Comparison of ENCODE assay signal across 8 mouse cellular contexts in the genomic region with DNA sequence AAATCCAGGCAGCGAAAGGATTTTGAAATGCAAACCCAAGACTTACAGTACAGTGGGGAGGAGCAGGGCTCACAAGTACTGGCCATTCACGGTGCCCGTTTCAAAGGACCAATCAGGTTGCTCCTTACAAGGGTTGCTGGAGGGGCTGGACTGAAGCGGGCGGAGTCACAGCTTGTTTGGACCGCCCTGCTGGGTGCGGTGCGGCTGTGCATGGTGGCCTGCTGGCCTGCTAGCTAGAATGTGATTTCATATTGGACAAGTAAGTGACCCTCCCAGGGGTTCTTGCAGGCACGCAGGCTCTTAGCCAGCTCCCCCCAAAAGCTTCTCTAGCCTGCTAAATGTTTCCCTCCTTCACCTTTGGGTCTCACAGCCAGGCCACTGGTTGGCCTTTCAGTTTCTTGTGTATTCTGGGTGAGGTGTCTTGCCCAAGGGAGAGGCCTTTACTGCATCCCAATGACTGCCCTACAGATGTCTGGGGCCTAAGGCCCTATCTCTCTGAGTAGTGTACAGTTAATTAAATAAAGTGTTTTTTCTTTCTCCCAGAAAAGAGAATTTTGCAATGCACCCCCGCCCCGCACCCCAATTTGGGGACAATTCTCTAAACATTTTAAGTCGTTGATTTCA. TPM values are rescaled to one million over a fixed set of nuclear protein-coding genes. Genes with fewer than 3 reads are reported as not detected.
DNase-seq lines count a peak whose midpoint lies in the region; ATAC-seq and TF ChIP-seq lines count a peak whose summit lies in the region.

A gene (plus strand): TSS at position 175 of the 624 bp plus-strand sequence.

- H3K27ac ChIP-seq in embryonic fibroblast, embryonic 13.5 days (ENCODE audit: insufficient read depth, low read length), result peak within 1 kb of the TSS; percentile 54
- peak within 1 kb of the TSS; percentile 66 for H3K27ac ChIP-seq in limb, embryonic 12.5 days
- peak within 1 kb of the TSS; percentile 76 for H3K27ac ChIP-seq in midbrain, embryonic 14.5 days (replicated peaks; ENCODE audit: low read depth, low read length)

- no peaks in the 10 kb centered on the region for H3K27me3 ChIP-seq in limb, embryonic 12.5 days
- no peaks in the 10 kb centered on the region for H3K27me3 ChIP-seq in midbrain, embryonic 14.5 days (ENCODE audit: control insufficient read depth, insufficient read depth, low read length)

- ATAC-seq in limb, embryonic 12.5 days (ENCODE audit: insufficient number of reproducible peaks, insufficient read depth, low FRiP score, low TSS enrichment, low read depth), result peak; percentile 99
- peak; percentile 100 for ATAC-seq in midbrain, embryonic 14.5 days (ENCODE audit: low FRiP score, low TSS enrichment)

- H3K9me3 ChIP-seq in limb, embryonic 12.5 days, result no peaks in the 10 kb centered on the region
- no peaks in the 10 kb centered on the region for H3K9me3 ChIP-seq in midbrain, embryonic 14.5 days (ENCODE audit: control insufficient read depth, low read length)

- DNase-seq in 3T3-L1 (ENCODE audit: low read depth, low spot score), result peak; percentile 98
- DNase-seq in brain, adult 2 months (ENCODE audit: low read depth, low spot score), result peak; percentile 99
- DNase-seq in heart, adult 8-10 months (ENCODE audit: low spot score), result peak; percentile 100
- peak; percentile 97 to 99 for DNase-seq in kidney, adult 8-10 months
- peak; percentile 96 for DNase-seq in midbrain, embryonic 14.5 days
- DNase-seq in spleen, adult 12 weeks (ENCODE audit: low spot score), result peak; percentile 79

- peaks cover 3% of the 10 kb centered on the region for H3K4me1 ChIP-seq in embryonic fibroblast, embryonic 13.5 days (ENCODE audit: control insufficient read depth, insufficient read depth, low read length)
- peaks cover 16% of the 10 kb centered on the region; the same call in 1 of the 2 replicates for H3K4me1 ChIP-seq in limb, embryonic 12.5 days (replicated peaks)
- 0 out of 2 replicates have a peak, but pooled peaks cover 3% of the 10 kb centered on the region for H3K4me1 ChIP-seq in midbrain, embryonic 14.5 days (ENCODE audit: control insufficient read depth, insufficient read depth, low read length)

- peak within 1 kb of the TSS; percentile 56 for H3K4me2 ChIP-seq in limb, embryonic 12.5 days
- H3K4me2 ChIP-seq in midbrain, embryonic 14.5 days (ENCODE audit: low read length), result peak within 1 kb of the TSS; percentile 63

- 24% methylated on average over 12 of the region's 12 CpGs for WGBS in limb, embryonic 12.5 days
- WGBS in midbrain, embryonic 14.5 days, result 27% methylated on average over 12 of the region's 12 CpGs

- peak within 1 kb of the TSS; percentile 60 for H3K9ac ChIP-seq in limb, embryonic 12.5 days (replicated peaks)
- H3K9ac ChIP-seq in midbrain, embryonic 14.5 days (replicated peaks; ENCODE audit: low read length), result peak within 1 kb of the TSS; percentile 53; the same call in 1 of the 2 replicates

- H3K36me3 ChIP-seq in limb, embryonic 12.5 days, result no peaks in the 10 kb centered on the region
- H3K36me3 ChIP-seq in midbrain, embryonic 14.5 days (ENCODE audit: control insufficient read depth, insufficient read depth, low read length), result no peaks in the 10 kb centered on the region

- TF ChIP-seq POLR2A in embryonic fibroblast, embryonic 13.5 days (IDR thresholded peaks at IDR 0.05; ENCODE audit: low read depth, low read length), result peak; percentile 90

- H3K4me3 ChIP-seq in embryonic fibroblast, embryonic 13.5 days (ENCODE audit: insufficient read depth, low read length), result peak within 1 kb of the TSS; percentile 26
- H3K4me3 ChIP-seq in limb, embryonic 12.5 days (replicated peaks), result peak within 1 kb of the TSS; percentile 39
- H3K4me3 ChIP-seq in midbrain, embryonic 14.5 days (replicated peaks; ENCODE audit: low read depth, low read length), result peak within 1 kb of the TSS; percentile 40

- TF ChIP-seq CTCF in embryonic fibroblast, embryonic 13.5 days (IDR thresholded peaks at IDR 0.05; ENCODE audit: borderline replicate concordance, insufficient read depth, low read length), result no peak

RNA-seq across cellular contexts. Expression of the gene that starts here (rescaled TPM):
- polyA plus RNA-seq in embryonic fibroblast, embryonic 13.5 days (2011; ENCODE audit: insufficient read length, low read depth, missing spikeins), result 7.6 and 9.9 TPM in 2 replicates
- 10 to 100 TPM in 1 of 4 experiments, 1 to 10 TPM in 3; 8.2 to 12.0 (median 9.5) TPM for total RNA-seq in heart, adult 8-10 months (2022)
- 9.3 and 11.0 TPM in 2 replicates for polyA plus RNA-seq in limb, embryonic 12.5 days (2016; fragmentation: Nextera tagmentation; extraction: Ambion mirVana)
- 8.5 and 8.8 TPM in 2 replicates for polyA plus RNA-seq in midbrain, embryonic 14.5 days (2014; fragmentation: Nextera tagmentation; extraction: Ambion mirVana)

Comparison
In these comparisons a context has a peak if more than half of its experiments do, and no peak if none do; other contexts are left out.
1. Peak in every context shown above with its lines: DNase-seq, ATAC-seq, H3K4me3 ChIP-seq and H3K27ac ChIP-seq.